Mouse (Mus musculus): ENCODE measurements at regions not wholly inside any gene's neighbourhood (a gene's known extent, or its start where the extent isn't known, plus 50 kb on each side); places are given as distances from the start of the nearest gene placed in this dataset.

GRCm38 (mm10) chr16:79407385-79407784 is 316.5 kb upstream of the Tmprss15 start:
- ATAC-seq (replicated peaks) = peak; percentile 46; the same call in 1 of the 2 replicates
- Histone ChIP-seq H3K9me3 (no peaks in the 10 kb centered on the region), H3K27ac (no peak overlapping the region), H3K4me1 (no peaks in the 10 kb centered on the region), H3K4me3 (no peak overlapping the region), H3K27me3 (replicated peaks) (no peaks in the 10 kb centered on the region), H3K9ac (no peak overlapping the region), H3K36me3 (replicated peaks) (no peaks in the 10 kb centered on the region), H3K4me2 (no peak overlapping the region)

GRCm38 (mm10) chr16:79406216-79406615 is 315.3 kb upstream of the Tmprss15 start:
- 37% methylated on average over 2 of the region's 2 CpGs for WGBS
- Histone ChIP-seq H3K9ac (no peak overlapping the region), H3K4me1 (no peaks in the 10 kb centered on the region), H3K27ac (no peak overlapping the region), H3K4me3 (no peak overlapping the region), H3K27me3 (replicated peaks) (no peaks in the 10 kb centered on the region), H3K9me3 (no peaks in the 10 kb centered on the region), H3K4me2 (no peak overlapping the region), H3K36me3 (replicated peaks) (no peaks in the 10 kb centered on the region)
- ATAC-seq (replicated peaks) = no peak

GRCm38 (mm10) chr16:79404064-79404463 is 313.2 kb upstream of the Tmprss15 start:
- no peak overlapping the region for H3K4me2 ChIP-seq
- no peaks in the 10 kb centered on the region for H3K36me3 ChIP-seq (replicated peaks)
- ATAC-seq (replicated peaks) = no peak
- H3K9me3 ChIP-seq = no peaks in the 10 kb centered on the region
- H3K4me3 ChIP-seq = no peak overlapping the region
- H3K4me1 ChIP-seq = no peaks in the 10 kb centered on the region
- H3K9ac ChIP-seq = no peak overlapping the region
- WGBS = 28% methylated on average over 1 of the region's 1 CpGs
- no peak overlapping the region for H3K27ac ChIP-seq
- no peaks in the 10 kb centered on the region for H3K27me3 ChIP-seq (replicated peaks)

DNA sequence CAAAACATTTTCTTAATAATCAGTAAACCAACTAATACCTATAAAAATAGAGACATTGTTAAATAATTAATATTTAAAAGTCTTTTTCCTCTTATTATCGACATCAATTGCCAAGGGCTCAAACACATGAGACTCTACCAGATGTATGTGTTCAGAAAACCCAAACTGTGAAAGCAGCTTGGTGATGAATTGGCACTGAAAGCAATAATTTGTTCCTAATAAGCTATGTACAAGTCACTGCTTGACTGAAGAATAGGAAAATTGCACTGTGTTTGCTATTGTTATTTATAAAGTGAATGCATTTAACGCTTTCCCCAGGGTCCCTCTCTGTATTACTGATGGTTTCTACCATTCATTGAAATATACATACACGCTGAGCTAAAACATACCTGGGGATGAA is 309.2 kb upstream of the Tmprss15 start:
- WGBS = 72% methylated on average over 3 of the region's 3 CpGs
- no peak overlapping the region for H3K27ac ChIP-seq
- no peak overlapping the region for H3K9ac ChIP-seq
- no peak overlapping the region for H3K4me2 ChIP-seq
- no peaks in the 10 kb centered on the region for H3K27me3 ChIP-seq (replicated peaks)
- ATAC-seq (replicated peaks) = 0 out of 2 replicates have a peak, but pooled peaks have one; percentile 9
- H3K4me3 ChIP-seq = no peak overlapping the region
- no peaks in the 10 kb centered on the region for H3K4me1 ChIP-seq
- no peaks in the 10 kb centered on the region for H3K9me3 ChIP-seq
- no peaks in the 10 kb centered on the region for H3K36me3 ChIP-seq (replicated peaks)

DNA sequence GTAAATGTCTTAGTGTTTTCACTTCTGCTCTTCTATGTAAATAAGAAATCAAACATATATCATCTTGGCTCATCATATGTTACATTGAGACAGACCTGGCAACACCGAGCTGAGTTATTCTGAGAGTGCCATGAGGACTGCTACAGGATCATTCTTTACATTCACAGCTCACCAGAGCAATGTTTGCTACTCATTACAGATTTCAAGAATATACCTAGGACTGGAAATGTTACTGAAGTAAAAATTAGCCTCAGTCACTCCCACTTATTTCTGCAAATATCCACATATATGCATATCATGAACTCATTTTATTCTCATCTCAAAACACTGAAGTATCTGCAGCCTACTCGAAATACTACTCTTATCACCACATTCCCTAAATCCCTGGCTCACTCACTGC is 307.6 kb upstream of the Tmprss15 start:
- no peak overlapping the region for H3K4me2 ChIP-seq
- H3K4me1 ChIP-seq = no peaks in the 10 kb centered on the region
- no peak overlapping the region for H3K27ac ChIP-seq
- no peaks in the 10 kb centered on the region for H3K36me3 ChIP-seq (replicated peaks)
- no peak for ATAC-seq (replicated peaks)
- no peak overlapping the region for H3K9ac ChIP-seq
- H3K27me3 ChIP-seq (replicated peaks) = no peaks in the 10 kb centered on the region
- H3K4me3 ChIP-seq = no peak overlapping the region
- 84% methylated on average over 2 of the region's 2 CpGs for whole genome bisulfite sequencing
- no peaks in the 10 kb centered on the region for H3K9me3 ChIP-seq

DNA sequence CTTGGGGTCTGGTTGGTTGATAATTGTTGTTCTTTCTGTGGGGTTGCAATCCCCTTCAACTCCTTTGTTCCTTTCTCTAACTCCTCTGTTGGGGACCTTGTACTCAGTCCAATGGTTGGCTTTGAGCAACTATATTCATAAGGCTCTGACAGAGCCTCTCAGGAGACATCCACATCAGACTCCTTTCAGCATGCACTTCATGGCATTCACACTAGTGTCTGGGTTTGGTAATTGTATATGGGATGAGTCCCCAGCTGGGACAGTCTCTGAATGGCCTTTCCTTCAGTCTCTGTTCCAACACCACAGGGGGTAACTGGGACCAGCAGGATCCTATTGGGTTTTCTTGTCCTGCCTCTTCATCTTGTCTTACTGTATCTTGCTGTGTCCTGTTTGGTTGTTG is 303.5 kb upstream of the Tmprss15 start:
- no peak overlapping the region for H3K4me3 ChIP-seq
- ATAC-seq (replicated peaks) = no peak

GRCm38 (mm10) chr16:79386421-79386820 is 295.5 kb upstream of the Tmprss15 start:
- H3K9me3 ChIP-seq = no peaks in the 10 kb centered on the region
- no peak overlapping the region for H3K9ac ChIP-seq
- H3K36me3 ChIP-seq (replicated peaks) = no peaks in the 10 kb centered on the region
- H3K4me2 ChIP-seq = no peak overlapping the region
- no peaks in the 10 kb centered on the region for H3K4me1 ChIP-seq
- no peak; the same call in 1 of the 2 replicates for ATAC-seq (replicated peaks)
- 20% methylated on average over 3 of the region's 3 CpGs for WGBS
- no peak overlapping the region for H3K4me3 ChIP-seq
- no peak overlapping the region for H3K27ac ChIP-seq
- no peaks in the 10 kb centered on the region for H3K27me3 ChIP-seq (replicated peaks)

More for the DNA sequence above, 303.5 kb upstream of the Tmprss15 start:
- H3K4me2 ChIP-seq = no peak overlapping the region
- no peaks in the 10 kb centered on the region for H3K4me1 ChIP-seq
- H3K27ac ChIP-seq = no peak overlapping the region
- no peaks in the 10 kb centered on the region for H3K36me3 ChIP-seq (replicated peaks)
- no peaks in the 10 kb centered on the region for H3K9me3 ChIP-seq
- no peaks in the 10 kb centered on the region for H3K27me3 ChIP-seq (replicated peaks)
- no peak overlapping the region for H3K9ac ChIP-seq

GRCm38 (mm10) chr16:79350127-79350526 is 259.2 kb upstream of the Tmprss15 start:
- no peak overlapping the region for H3K27ac ChIP-seq
- ATAC-seq (replicated peaks) = no peak
- H3K36me3 ChIP-seq (replicated peaks) = no peaks in the 10 kb centered on the region
- H3K9me3 ChIP-seq = no peaks in the 10 kb centered on the region
- no peak overlapping the region for H3K4me2 ChIP-seq
- no peaks in the 10 kb centered on the region for H3K27me3 ChIP-seq (replicated peaks)
- no peak overlapping the region for H3K9ac ChIP-seq
- no peaks in the 10 kb centered on the region for H3K4me1 ChIP-seq
- no peak overlapping the region for H3K4me3 ChIP-seq

DNA sequence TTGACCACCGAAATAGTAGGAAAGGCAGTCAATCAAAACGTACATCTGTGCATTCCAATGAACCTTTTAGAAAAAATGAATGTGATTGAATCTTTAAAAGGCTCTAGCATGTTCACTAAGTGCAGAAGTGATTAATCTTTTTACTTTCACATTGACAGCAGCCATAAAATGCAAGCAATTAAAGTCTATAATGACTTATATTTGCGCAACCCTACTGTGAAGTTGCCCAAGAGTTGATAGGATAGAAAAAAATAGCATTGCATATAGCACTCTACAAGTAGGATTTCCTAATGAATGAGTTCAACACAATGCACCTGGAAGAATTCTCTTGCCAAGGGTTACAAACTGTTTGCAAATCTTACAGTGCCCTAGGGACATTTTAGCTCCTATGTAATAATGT is 251.6 kb upstream of the Tmprss15 start:
- Histone ChIP-seq H3K4me3 (no peak overlapping the region), H3K4me2 (no peak overlapping the region), H3K36me3 (replicated peaks) (no peaks in the 10 kb centered on the region), H3K4me1 (no peaks in the 10 kb centered on the region), H3K9me3 (no peaks in the 10 kb centered on the region), H3K9ac (no peak overlapping the region), H3K27me3 (replicated peaks) (no peaks in the 10 kb centered on the region), H3K27ac (no peak overlapping the region)
- no peak for ATAC-seq (replicated peaks)
- 86% methylated on average over 3 of the region's 3 CpGs for WGBS

- Histone ChIP-seq H3K4me1 (no peaks in the 10 kb centered on the region), H3K9ac (no peak overlapping the region), H3K27ac (no peak overlapping the region), H3K4me2 (no peak overlapping the region), H3K4me3 (no peak overlapping the region), H3K9me3 (no peaks in the 10 kb centered on the region), H3K27me3 (replicated peaks) (no peaks in the 10 kb centered on the region), H3K36me3 (replicated peaks) (no peaks in the 10 kb centered on the region)
- 73% methylated on average over 2 of the region's 2 CpGs for WGBS
- no peak for ATAC-seq (replicated peaks)
Measured at GRCm38 (mm10) chr16:79336416-79336815, 245.5 kb upstream of the Tmprss15 start.

GRCm38 (mm10) chr16:79336016-79336415 is 245.1 kb upstream of the Tmprss15 start:
- Histone ChIP-seq H3K4me3 (no peak overlapping the region), H3K4me1 (no peaks in the 10 kb centered on the region), H3K9ac (no peak overlapping the region), H3K4me2 (no peak overlapping the region), H3K36me3 (replicated peaks) (no peaks in the 10 kb centered on the region), H3K9me3 (no peaks in the 10 kb centered on the region), H3K27ac (no peak overlapping the region), H3K27me3 (replicated peaks) (no peaks in the 10 kb centered on the region)
- no peak for ATAC-seq (replicated peaks)

GRCm38 (mm10) chr16:79313301-79313700 is 222.4 kb upstream of the Tmprss15 start:
- Histone ChIP-seq H3K27me3 (replicated peaks) (no peaks in the 10 kb centered on the region), H3K27ac (no peak overlapping the region), H3K9ac (no peak overlapping the region), H3K9me3 (no peaks in the 10 kb centered on the region), H3K36me3 (replicated peaks) (no peaks in the 10 kb centered on the region), H3K4me3 (no peak overlapping the region), H3K4me2 (no peak overlapping the region), H3K4me1 (no peaks in the 10 kb centered on the region)
- ATAC-seq (replicated peaks) = no peak
- WGBS = 76% methylated on average over 3 of the region's 3 CpGs

- 71% methylated on average over 2 of the region's 2 CpGs for WGBS
- no peak for ATAC-seq (replicated peaks)
Measured at GRCm38 (mm10) chr16:79312702-79313101, 221.8 kb upstream of the Tmprss15 start.

GRCm38 (mm10) chr16:79308541-79308940 is 217.6 kb upstream of the Tmprss15 start:
- no peak overlapping the region for H3K4me3 ChIP-seq
- 83% methylated on average over 1 of the region's 1 CpGs for WGBS

More at GRCm38 (mm10) chr16:79312702-79313101, 221.8 kb upstream of the Tmprss15 start:
- Histone ChIP-seq H3K27ac (no peak overlapping the region), H3K4me1 (no peaks in the 10 kb centered on the region), H3K36me3 (replicated peaks) (no peaks in the 10 kb centered on the region), H3K4me2 (no peak overlapping the region), H3K9me3 (no peaks in the 10 kb centered on the region), H3K4me3 (no peak overlapping the region), H3K27me3 (replicated peaks) (no peaks in the 10 kb centered on the region), H3K9ac (no peak overlapping the region)

More at GRCm38 (mm10) chr16:79308541-79308940, 217.6 kb upstream of the Tmprss15 start:
- no peak for ATAC-seq (replicated peaks)
- Histone ChIP-seq H3K27ac (no peak overlapping the region), H3K4me1 (no peaks in the 10 kb centered on the region), H3K4me2 (no peak overlapping the region), H3K36me3 (replicated peaks) (no peaks in the 10 kb centered on the region), H3K9me3 (no peaks in the 10 kb centered on the region), H3K27me3 (replicated peaks) (no peaks in the 10 kb centered on the region), H3K9ac (no peak overlapping the region)
